Mouse (Mus musculus) myocyte (in vitro differentiated cells): Measurements from ENCODE around the gene Fgd6. TPM values are rescaled to one million over a fixed set of nuclear protein-coding genes. Genes with fewer than 3 reads are reported as not detected.

Source experiments
- H3K27me3 ChIP-seq: one replicate; pipeline ENCODE4 v1.6.1; 2011; ENCODE audit not compliant: control insufficient read depth, insufficient read depth, insufficient read length
- H3K36me3 ChIP-seq: one replicate; pipeline ENCODE4 v1.6.1; 2011; ENCODE audit not compliant: control insufficient read depth, insufficient read depth
- H3K4me2 ChIP-seq: one replicate; pipeline ENCODE4 v1.6.1; 2011; ENCODE audit warnings: low read depth, control low read depth
- H3K4me3 ChIP-seq: one replicate; pipeline ENCODE4 v1.5.1; 2011; ENCODE audit warnings: mild to moderate bottlenecking, control low read depth, moderate library complexity
- H3K79me2 ChIP-seq: one replicate; pipeline ENCODE4 v1.6.1; 2011; ENCODE audit not compliant: control insufficient read depth, insufficient read depth
- H3ac ChIP-seq: one replicate; pipeline ENCODE4 v1.6.1; 2011; ENCODE audit not compliant: control insufficient read depth, insufficient read length
- CEBPB ChIP-seq: IDR thresholded peaks from 2 replicates; pipeline ENCODE4 v1.6.1; 2011; ENCODE audit warnings: mild to moderate bottlenecking, moderate library complexity; ENCODE audit not compliant: poor library complexity, insufficient read depth, severe bottlenecking
- E2F4 ChIP-seq: IDR thresholded peaks from one replicate; pipeline ENCODE4 v1.6.1; 2011; ENCODE audit warnings: mild to moderate bottlenecking, control low read depth, moderate library complexity; ENCODE audit not compliant: insufficient read depth
- MAX ChIP-seq: IDR thresholded peaks from one replicate; pipeline ENCODE4 v1.6.1; 2011; ENCODE audit warnings: low read depth, mild to moderate bottlenecking, control low read depth
- MYOD1 ChIP-seq, 3 experiments: IDR thresholded peaks; one replicate each; pipeline ENCODE4 v1.6.1; 2011; ENCODE audit warnings: control low read depth in 2 of 3, low read depth in 2 of 3, mild to moderate bottlenecking in 2 of 3, moderate library complexity in 1 of 3; ENCODE audit not compliant: insufficient read length in 2 of 3, control insufficient read depth in 1 of 3
- MYOG ChIP-seq, 3 experiments: IDR thresholded peaks; one replicate each; pipeline ENCODE4 v1.6.1; 2011; ENCODE audit warnings: control low read depth in 2 of 3, low read depth in 2 of 3, mild to moderate bottlenecking in 2 of 3; ENCODE audit not compliant: insufficient read length in 2 of 3, control insufficient read depth in 1 of 3, insufficient read depth in 1 of 3
- POLR2A ChIP-seq: IDR thresholded peaks from one replicate; pipeline ENCODE4 v1.6.1; 2011; ENCODE audit warnings: low read depth, mild to moderate bottlenecking, control low read depth, moderate library complexity; ENCODE audit not compliant: insufficient read length
- POLR2AphosphoS2 ChIP-seq: IDR thresholded peaks from one replicate; pipeline ENCODE4 v1.6.1; 2011; ENCODE audit warnings: low read depth, control low read depth; ENCODE audit not compliant: insufficient read length
- REST ChIP-seq: IDR thresholded peaks from one replicate; pipeline ENCODE4 v1.6.1; 2011; ENCODE audit warnings: mild to moderate bottlenecking, control low read depth, moderate library complexity; ENCODE audit not compliant: insufficient read depth, insufficient read length
- SRF ChIP-seq: IDR thresholded peaks from one replicate; pipeline ENCODE4 v1.6.1; 2011; ENCODE audit warnings: low read depth; ENCODE audit not compliant: control insufficient read depth, insufficient read length
- TCF12 ChIP-seq: IDR thresholded peaks from one replicate; pipeline ENCODE4 v1.6.1; 2011; ENCODE audit warnings: mild to moderate bottlenecking, control low read depth; ENCODE audit not compliant: poor library complexity, insufficient read depth, severe bottlenecking
- TCF3 ChIP-seq: IDR thresholded peaks from one replicate; pipeline ENCODE4 v1.6.1; 2011; ENCODE audit warnings: low read depth, control low read depth; ENCODE audit not compliant: insufficient read length
- USF1 ChIP-seq: IDR thresholded peaks from one replicate; pipeline ENCODE4 v1.6.1; 2011; ENCODE audit warnings: low read depth, mild to moderate bottlenecking, control low read depth, moderate library complexity
- polyA plus RNA-seq: library from polyadenylated mRNA; unstranded; fragments of >200 nt; fragmentation: generic; extraction: Trizol; gene quantifications from one replicate; pipeline ENCODE4 v1.2.1, GENCODE M21; 2012; ENCODE audit warnings: missing spikeins

The Fgd6 gene
- polyA plus RNA-seq, 1 experiment: 1.7 TPM

GRCm38 (mm10) chr10:94153841-94154240, 118.0 kb downstream of the Fgd6 start:
- no peak overlapping the region for H3K4me2 ChIP-seq
- no peak overlapping the region for H3K4me3 ChIP-seq
- H3K27me3 ChIP-seq: no peaks in the 10 kb centered on the region
- H3K36me3 ChIP-seq: peaks cover 8% of the 10 kb centered on the region
- H3ac ChIP-seq: no peak overlapping the region
- H3K79me2 ChIP-seq: peaks cover 29% of the 10 kb centered on the region
- TF ChIP-seq E2F4 (no peak), MYOG (IDR thresholded peaks at IDR 0.05; ENCODE audit: control insufficient read depth in 1 of 3, insufficient read depth in 1 of 3, insufficient read length in 2 of 3, low read depth in 2 of 3) (no peak)

GRCm38 (mm10) chr10:94158962-94159361, 123.2 kb downstream of the Fgd6 start:
- H3K4me2 ChIP-seq: no peak overlapping the region
- H3K27me3 ChIP-seq: no peaks in the 10 kb centered on the region
- H3K79me2 ChIP-seq: peaks cover 13% of the 10 kb centered on the region
- H3ac ChIP-seq: no peak overlapping the region
- H3K4me3 ChIP-seq: no peak overlapping the region
- TF ChIP-seq MAX (no peak), POLR2A (no peak), TCF12 (no peak), REST (no peak), USF1 (no peak), SRF (no peak), TCF3 (no peak), MYOD1 (IDR thresholded peaks at IDR 0.05; ENCODE audit: control insufficient read depth in 1 of 3, insufficient read length in 2 of 3, low read depth in 2 of 3) (no peak), MYOG (IDR thresholded peaks at IDR 0.05; ENCODE audit: control insufficient read depth in 1 of 3, insufficient read depth in 1 of 3, insufficient read length in 2 of 3, low read depth in 2 of 3) (no peak), CEBPB (no peak), POLR2AphosphoS2 (no peak), E2F4 (no peak)
- H3K36me3 ChIP-seq: peaks cover 33% of the 10 kb centered on the region

- Histone ChIP-seq H3K4me2 (no peak overlapping the region), H3K27me3 (no peaks in the 10 kb centered on the region), H3K79me2 (peaks cover 8% of the 10 kb centered on the region), H3K36me3 (peaks cover 33% of the 10 kb centered on the region), H3ac (no peak overlapping the region), H3K4me3 (no peak overlapping the region)
- TF ChIP-seq CEBPB: no peak
- no peak for TF ChIP-seq E2F4
- TF ChIP-seq POLR2A: no peak
- TF ChIP-seq TCF3: no peak
- TF ChIP-seq SRF: no peak
- no peak for TF ChIP-seq MYOG (IDR thresholded peaks at IDR 0.05; ENCODE audit: control insufficient read depth in 1 of 3, insufficient read depth in 1 of 3, insufficient read length in 2 of 3, low read depth in 2 of 3)
- no peak for TF ChIP-seq TCF12
- no peak for TF ChIP-seq USF1
- TF ChIP-seq POLR2AphosphoS2: no peak
- no peak for TF ChIP-seq REST
- TF ChIP-seq MAX: no peak
- no peak for TF ChIP-seq MYOD1 (IDR thresholded peaks at IDR 0.05; ENCODE audit: control insufficient read depth in 1 of 3, insufficient read length in 2 of 3, low read depth in 2 of 3)
Measured at GRCm38 (mm10) chr10:94159406-94159805, 123.6 kb downstream of the Fgd6 start.

GRCm38 (mm10) chr10:94161051-94161765, 125.4 kb downstream of the Fgd6 start:
- no peak overlapping the region for H3ac ChIP-seq
- H3K36me3 ChIP-seq: peaks cover 45% of the 10 kb centered on the region
- H3K27me3 ChIP-seq: no peaks in the 10 kb centered on the region
- H3K4me2 ChIP-seq: no peak overlapping the region
- TF ChIP-seq USF1 (no peak), POLR2AphosphoS2 (no peak), CEBPB (no peak), MAX (no peak), E2F4 (no peak)
- no peak overlapping the region for H3K4me3 ChIP-seq
- no peaks in the 10 kb centered on the region for H3K79me2 ChIP-seq

GRCm38 (mm10) chr10:94162031-94162430, 126.2 kb downstream of the Fgd6 start:
- Histone ChIP-seq H3K27me3 (no peaks in the 10 kb centered on the region), H3K36me3 (peaks cover 48% of the 10 kb centered on the region), H3K4me2 (no peak overlapping the region), H3K4me3 (no peak overlapping the region), H3ac (no peak overlapping the region), H3K79me2 (no peaks in the 10 kb centered on the region)
- TF ChIP-seq TCF12: no peak
- no peak for TF ChIP-seq POLR2A
- TF ChIP-seq MAX: no peak
- no peak for TF ChIP-seq REST
- no peak for TF ChIP-seq E2F4
- no peak for TF ChIP-seq MYOD1 (IDR thresholded peaks at IDR 0.05; ENCODE audit: control insufficient read depth in 1 of 3, insufficient read length in 2 of 3, low read depth in 2 of 3)
